Mouse (Mus musculus) adrenal gland, postnatal 0 days (tissue): Measurements from ENCODE around the gene C1galt1. TPM values are rescaled to one million over a fixed set of nuclear protein-coding genes. Genes with fewer than 3 reads are reported as not detected.

Source experiments
- polyA plus RNA-seq: library from polyadenylated mRNA; unstranded; fragments of >200 nt; fragmentation: Nextera tagmentation; extraction: Ambion mirVana; gene quantifications from 2 replicates; pipeline ENCODE4 v1.2.1, GENCODE M21; 2015

C1galt1 gene
- 2.4 and 2.6 TPM in 2 replicates for polyA plus RNA-seq

GRCm38 (mm10) chr6:7844802-7845679, at the start of gene C1galt1:
TSS of gene C1galt1 (plus strand) at chr6:7844842.

Other genes starting within 250 kb of the C1galt1 start
- gene Asns, start 151.6 kb upstream of the C1galt1 start, polyA plus RNA-seq, result 30.0 and 38.9 TPM in 2 replicates